Mouse (Mus musculus): Measurements from ENCODE around the gene Net1. TPM values are rescaled to one million over a fixed set of nuclear protein-coding genes. Genes with fewer than 3 reads are reported as not detected.
"Not testable (repeated sequence)": the region's sequence is repeated elsewhere in the genome, so short reads cannot be mapped to it uniquely, and the experiment has no call there.

The Net1 gene
- 10 to 100 TPM; 24.1 to 29.7 (median 27.0) TPM for polyA plus RNA-seq (2017; shearing (Covaris generic))

DNA sequence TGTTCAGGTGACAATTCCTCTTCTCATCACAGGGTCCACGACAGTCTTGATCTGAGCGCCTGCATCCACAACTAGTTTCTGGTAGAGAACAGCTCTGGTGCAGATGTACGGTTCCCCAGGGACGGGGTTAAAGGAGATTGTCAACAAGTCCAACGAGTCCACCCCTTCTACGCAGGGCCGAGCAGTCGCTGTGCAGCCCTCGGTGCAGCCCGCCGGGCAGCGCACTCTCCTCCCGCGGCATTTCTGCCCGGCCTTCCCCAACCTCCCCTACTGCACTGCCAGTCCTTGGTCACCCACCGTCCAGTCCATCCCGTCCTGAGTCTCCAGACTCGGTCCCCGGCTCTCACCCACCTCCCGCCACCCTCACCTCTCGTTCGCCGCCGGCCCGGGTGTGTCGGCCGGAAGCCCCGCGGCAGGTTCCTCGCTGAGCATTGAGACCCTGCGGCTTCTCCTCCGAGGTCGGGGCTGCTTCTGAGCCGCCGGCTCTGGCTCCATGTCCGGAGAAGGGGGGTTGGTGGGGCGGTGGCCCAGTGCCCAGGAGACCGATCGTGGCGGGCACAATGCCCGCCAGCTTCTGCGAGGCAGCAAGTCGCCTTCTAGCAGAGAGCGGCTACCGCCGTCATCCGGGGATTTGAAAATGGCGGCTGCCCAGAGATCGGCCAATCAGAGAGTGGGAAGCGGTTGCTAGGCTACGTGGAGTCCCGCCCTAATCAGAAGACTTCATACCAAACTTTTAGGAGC lies at the start of gene Net1, which contains the start of gene Tubal3:
TSS of gene Net1 (minus strand) at position 650 of the 741 bp plus-strand sequence.
TSS of gene Tubal3 (plus strand) at position 704 of the 741 bp plus-strand sequence.
- peak; percentile 98 for ATAC-seq

DNA sequence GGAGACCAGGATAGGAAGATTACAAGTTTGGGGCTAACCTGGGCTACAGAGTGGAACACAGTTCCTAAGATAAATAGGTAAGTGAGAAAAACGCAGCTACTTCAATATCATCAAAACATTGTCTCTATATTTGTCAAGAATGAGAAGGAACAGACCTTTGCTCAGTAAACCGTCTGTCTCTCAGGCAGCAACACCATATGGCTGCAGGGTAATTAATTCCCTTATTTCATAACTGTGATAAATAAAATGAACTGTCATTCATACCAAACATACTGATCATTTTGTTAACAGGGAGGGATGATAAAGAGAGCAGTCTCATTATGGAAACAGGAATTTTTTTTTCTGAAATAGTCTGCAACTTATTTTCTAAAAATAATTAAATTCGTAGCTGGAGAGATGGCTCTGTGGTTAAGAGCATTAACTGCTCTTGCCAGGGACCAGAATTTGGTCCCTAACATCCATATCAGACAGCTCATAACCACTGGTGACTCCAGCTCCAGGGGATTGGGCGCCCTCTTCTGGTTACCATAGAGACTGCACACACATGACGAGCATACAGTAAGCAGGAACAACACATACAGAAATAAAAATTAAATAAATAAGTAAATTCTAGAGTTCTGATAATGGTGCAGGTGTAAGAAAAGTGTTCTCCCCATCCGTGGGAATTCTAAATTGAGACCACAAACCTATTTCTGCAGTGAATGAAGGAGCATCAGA lies 33.3 kb upstream of the Net1 start:
- ATAC-seq, result no peak

DNA sequence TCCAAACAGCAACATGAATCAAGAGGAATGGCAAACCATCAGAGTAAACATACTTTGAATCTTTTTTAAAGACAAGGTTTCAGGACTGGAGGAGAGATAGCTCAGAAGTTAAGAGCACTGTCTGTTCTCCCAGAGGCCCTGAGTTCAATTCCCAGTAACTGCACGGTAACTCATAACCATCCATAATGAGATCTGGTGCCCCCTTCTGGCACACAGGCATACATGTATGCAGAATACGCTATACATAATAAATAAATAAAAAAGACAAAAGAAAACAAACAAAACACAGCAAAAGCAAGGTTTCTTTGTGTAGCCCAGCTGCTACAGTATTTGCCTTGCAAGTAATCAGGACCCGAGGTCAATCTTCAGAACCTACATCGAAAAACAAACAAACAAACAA lies 31.5 kb upstream of the Net1 start:
- ATAC-seq, result no peak

DNA sequence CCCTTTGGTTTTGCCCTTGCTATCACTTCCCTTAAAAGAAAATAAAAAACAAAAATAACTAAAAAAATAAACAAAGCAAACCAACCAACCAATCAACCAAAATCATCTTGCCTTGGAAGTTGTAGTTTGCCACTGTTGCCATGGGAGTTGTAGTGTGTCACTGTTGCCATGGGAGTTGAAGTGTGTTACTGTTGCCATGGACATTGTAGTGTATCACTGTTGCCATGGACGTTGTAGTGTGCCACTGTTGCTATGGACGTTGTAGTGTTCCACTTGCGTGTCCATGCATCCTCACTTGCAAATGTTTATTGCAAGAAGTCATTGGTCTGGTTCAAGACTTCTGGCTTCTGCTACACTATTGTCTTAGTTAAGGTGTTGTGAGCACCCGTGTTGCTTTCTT lies 29.2 kb upstream of the Net1 start:
- no peak for ATAC-seq

DNA sequence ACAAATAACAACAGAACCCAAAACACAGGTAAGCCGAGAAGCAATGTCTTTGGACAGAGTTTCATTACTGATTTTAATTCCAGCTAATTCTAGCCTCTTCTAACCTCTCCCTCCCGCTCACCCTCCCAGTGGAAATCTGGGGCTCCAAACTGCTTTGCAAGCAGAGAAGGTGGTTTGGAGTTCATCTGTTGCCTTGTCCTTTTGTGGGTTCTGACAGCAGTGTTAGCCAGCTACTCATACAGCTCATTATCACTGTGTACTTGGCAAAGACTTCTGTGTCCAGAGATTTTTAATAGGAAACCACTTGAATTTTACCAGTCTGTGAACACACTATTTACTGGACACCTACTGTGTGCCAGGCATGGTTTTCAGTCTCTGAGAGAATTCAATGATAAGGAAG lies 27.2 kb upstream of the Net1 start, which contains the start of gene Ucn3:
TSS of gene Ucn3 (minus strand) at position 101 of the 400 bp plus-strand sequence.
- no peak for ATAC-seq

DNA sequence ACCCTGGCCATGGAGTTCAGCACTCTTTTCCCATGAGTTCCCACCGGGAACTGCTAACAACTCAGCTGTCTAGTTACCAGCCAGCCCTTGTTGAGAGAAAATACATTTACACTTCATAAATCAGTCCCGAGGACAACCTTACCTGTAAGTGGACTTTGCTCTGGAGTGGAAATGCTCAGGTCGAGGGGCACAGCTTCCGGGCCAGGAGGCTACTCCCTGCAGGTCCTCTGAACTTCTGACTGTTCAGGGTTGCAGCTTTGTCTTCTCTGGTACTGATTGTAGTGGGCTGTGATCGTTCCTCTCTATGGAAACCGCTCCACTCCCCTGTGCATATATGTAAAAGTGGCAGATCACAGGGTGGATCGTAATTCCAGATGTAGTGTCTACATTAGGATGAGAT lies 26.7 kb upstream of the Net1 start:
- no peak for ATAC-seq

DNA sequence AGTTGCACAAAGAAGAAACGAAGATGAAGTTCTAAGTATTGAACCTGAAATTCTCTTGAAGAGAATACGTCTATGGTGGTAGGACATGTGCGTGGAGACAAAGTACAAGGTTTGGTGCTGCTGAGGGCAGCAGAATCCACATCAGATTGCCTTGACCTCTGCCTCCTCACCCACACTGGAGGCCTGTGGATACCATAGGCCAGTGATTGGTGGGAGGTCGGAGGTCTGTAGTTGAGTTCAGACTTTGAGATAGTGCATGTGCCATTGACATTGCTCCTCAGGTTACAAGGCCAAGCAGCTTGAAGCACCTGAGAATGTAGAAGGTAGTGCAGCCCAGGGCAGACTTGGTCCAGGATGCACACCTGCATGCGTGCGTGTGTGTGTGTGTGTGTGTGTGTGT lies 8.0 kb upstream of the Net1 start:
- no peak for ATAC-seq

DNA sequence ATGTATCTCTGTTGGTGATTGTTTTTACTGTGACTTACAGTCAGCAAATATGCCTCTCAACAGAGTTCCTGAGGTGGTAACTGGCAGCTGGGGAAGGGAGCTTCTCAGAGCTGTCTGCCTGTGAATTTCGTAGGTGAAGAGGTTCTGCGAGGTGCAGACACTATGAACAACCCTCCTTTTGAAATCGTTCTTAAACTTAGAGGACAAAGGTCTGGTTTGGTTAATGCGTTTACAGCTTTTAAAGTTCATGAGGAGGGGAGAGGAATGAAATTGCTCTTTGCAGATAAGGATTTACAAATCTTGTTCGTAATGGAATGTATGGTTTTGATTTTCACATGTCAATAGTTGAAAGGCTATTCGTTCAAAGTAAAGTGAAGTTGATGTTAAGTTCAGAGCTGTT lies 7.6 kb upstream of the Net1 start:
- no peak for ATAC-seq

DNA sequence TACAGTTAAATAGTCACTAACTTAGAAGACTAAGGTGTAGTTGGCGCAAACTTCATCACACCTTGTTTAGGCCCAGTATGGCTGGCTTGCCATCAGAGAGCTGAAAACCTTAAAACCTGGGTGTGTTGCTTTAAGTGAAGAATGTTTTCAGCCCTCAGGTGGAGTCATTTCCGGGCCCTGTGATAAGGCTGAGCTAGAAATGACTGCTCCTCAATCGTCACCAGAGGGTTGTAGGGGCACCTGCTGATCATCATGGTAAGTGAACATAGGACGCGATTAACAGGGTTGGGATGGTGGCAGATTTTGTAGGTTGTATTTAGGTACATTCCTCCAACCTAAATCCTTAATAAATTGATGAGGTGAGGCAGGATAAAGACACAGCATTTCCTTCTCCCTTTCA lies 6.5 kb upstream of the Net1 start:
- no peak for ATAC-seq

DNA sequence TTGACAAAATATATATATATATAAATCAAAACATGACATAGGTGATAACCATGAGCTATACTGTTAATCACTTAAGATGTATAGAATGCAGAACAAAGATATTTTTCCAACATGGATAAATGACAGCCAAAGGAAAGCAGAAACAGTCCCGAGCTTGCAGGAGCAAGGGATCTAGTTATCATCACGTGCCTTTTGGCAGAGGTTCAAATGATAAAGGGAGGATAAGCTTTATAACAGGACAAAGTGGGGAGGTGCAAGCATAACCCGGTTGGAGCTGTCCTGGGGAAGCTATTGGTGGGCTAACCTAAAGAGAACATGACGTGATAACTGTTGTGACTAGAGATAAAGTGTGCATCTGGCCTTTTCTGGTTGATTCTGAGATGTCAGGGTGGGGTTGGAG lies 4.5 kb downstream of the Net1 start:
- no peak for ATAC-seq

DNA sequence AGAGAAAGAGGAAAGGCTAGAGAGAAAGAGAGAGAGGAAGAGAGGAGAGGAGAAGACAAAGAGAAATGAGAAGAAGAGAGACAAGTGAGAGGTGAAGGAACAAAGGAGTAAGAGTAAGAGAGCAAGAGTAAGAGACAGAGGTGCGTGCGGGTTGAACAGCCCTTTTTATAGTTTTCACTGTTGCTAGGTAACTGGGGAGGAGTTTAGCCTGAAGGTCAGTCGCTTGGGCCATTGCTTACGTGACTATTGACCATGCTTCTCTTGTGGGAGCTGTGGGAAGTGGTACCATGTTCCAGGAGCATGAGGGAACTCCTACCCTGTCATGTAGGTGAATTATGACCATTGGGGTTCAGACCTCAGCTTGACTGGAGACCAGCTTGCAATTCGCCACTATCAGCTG lies 7.7 kb downstream of the Net1 start:
- no peak for ATAC-seq

DNA sequence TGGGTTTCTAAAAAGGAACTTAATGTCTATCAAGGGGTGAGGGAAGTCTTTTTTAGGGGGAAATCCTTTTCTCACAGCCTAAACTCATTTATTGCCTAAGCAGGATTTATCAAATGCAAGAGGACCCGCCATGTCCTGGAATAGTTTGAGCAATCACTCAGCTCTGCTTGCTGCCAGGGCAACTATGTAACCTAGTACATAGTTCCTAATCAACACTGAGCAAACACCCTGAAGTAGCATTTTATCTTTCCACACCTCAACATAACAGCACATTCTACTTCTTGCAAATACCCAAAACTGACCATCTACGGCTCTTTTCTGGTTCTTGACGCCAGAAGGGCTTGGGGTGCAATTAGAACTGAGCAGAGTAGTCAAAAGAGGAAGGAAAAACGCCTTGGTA lies 9.8 kb downstream of the Net1 start:
- ATAC-seq, result no peak

DNA sequence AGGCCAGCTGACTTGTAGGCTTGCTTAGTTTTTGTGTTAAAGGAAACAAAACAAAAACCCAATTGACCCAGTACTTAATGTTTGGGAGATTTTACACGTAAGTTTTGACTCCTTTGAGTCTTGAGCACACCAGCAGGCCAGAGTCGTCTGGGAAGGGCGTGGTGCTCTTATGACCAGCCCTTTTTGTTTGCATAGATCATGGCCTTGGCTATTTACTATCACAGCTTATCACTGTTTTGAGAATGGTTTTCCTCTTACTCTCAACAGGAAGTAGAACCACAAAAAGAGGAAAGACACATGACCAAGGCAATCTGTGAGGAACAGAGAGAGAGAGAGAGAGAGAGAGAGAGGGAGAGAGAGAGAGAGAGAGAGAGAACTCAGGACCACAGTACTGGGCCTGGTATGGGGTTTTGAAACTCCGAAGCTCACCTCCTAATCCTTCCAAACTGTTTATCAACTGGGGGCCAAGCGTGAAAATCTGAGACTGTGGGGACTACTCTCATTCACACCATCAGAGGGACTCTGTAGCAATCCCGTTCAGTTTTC lies 10.8 kb downstream of the Net1 start:
- ATAC-seq, result no peak

DNA sequence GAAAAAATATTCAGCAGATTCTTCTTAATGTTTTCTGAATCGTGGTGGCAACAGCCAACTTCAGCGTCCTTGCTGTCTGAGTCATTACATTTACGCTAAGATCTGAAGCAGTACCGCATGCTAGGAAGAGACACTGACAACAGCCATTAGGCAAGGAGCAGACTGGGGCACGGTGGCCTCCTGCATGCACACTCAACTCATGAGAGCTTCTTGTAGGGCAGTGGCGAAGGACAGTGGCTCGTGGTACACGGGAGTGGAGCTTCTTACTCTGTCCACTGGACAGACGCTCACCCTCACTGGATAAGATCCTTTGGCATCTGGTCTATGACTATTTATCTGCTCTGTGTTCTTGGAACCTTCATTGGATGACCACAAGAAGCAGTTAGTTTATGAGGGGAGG lies 18.7 kb downstream of the Net1 start:
- no peak for ATAC-seq

DNA sequence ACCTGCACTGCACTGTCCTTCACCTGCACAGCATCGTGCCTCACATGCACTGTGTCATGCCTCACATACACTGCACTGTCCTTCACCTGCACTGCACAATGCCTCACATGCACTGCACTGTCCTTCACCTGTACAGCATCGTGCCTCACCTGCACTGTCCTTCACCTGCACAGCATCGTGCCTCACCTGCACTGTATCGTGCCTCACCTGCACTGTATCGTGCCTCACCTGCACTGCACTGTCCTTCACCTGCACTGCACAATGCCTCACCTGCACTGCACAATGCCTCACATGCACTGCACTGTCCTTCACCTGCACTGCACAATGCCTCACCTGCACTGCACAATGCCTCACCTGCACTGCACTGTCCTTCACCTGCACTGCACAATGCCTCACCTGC lies 19.8 kb downstream of the Net1 start:
- not testable (repeated sequence) for ATAC-seq

DNA sequence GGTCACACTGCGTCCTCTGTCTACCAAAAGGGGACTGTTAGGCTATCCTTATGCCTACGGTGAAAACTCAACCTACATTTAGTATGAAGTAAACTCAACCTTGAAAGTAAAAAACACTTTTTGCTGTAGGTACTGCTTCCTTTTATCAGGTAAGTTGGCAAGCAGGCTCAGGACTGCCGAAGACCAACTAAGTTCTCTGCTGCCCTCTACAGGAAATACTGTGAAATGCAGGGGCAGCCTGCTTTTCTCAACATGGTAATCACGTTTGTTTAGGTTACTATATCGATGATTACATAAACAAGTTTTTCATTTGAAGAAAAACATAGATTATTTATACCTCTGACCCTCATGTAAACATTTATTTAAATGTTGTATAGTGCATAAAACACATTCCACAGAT lies 21.1 kb downstream of the Net1 start:
- ATAC-seq, result peak; percentile 35

DNA sequence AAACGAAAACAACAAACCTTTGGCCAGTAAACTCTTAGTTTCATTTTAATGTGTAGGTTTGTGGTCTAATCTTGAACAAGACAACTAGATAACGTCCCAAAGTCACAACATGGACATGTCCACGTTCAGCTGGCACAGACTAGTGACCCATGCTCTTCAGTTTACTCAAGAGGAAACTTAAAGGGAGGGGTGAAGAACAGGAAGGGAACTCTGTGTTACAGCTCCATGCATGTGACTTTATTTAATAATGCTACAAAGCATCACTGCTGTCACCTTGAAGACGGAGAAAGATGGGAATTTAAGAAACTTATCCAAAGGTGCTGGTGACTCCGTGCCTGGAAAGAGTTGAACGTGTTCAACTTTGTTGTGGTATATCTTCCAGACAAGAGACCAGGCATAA lies 22.0 kb downstream of the Net1 start:
- ATAC-seq, result no peak

DNA sequence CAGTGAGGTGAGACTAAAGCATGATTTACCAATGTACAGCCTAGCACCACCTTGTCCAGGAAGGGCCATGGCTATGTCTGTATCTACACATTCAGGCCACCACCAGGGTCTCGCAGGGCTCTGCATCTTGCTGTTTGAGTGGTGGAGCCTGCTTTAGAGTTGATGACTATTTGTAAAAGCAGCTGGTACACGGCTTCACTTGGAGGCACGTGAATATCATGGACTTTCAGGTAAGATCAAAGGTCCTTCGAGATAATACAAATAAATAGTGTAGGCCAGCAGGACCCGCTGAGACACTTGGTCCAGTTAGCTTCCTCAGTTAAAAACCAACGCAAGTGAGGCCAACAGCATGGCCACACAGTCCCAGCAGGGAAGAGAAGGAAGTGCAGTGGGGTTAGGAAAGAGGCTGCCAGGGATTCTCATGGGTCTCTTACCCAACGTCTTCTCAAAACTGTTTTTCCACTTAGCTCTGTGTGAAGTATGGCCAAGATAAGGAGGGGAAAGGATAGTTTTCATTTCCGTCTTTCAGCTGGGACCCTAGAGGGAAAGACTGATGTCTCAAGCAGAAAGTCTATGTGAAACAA lies 22.5 kb downstream of the Net1 start:
- no peak for ATAC-seq

DNA sequence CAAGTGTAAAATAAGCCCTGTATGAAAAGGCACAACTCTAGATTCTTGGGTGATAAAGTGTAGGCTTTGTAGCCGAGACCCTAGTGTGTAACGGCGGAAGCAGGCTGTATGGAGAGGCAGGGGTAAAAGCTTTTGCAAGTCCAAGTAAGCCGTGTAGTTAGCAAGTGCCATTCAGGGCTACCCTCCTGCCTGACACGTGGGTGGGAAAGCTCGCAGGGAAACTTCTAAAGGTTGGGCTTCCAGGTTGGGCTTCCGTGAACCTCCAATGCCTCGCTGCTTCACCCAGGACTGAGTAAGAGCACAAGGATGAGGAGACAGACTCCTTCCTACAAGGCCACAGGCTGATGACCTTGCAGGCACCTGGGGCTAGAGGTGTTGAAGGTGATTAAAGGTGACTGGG lies 23.5 kb downstream of the Net1 start:
- ATAC-seq, result no peak

DNA sequence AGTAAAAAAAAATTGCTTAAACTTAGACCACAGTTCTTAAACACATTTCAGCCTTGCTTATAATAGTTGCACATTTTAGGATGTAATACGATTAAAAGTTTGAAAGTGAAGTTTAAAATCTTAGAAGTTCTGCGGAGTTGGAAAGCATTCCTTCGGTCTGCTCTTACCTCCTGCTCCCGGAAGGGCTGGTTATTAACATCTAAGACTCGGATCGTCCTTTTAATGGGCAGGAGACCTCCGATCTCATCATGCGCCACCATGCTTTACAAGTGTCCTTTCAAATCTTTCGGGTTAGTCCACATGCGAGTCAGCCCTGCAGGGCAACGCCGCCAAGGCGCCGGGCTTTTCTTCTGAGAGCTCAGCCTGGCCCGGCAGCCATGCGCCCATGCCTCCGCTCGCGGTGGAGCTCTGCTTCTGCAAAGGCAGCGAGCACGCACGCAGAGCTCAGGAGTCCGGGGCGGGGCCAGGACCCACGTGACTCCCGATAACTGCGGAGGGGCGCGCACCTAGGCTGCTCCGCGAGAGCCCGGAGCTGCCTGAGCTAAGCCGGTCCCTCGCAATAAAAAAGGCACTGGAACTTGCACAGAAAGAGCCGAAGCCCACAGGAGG lies 24.8 kb downstream of the Net1 start:
- peak; percentile 97 for ATAC-seq

DNA sequence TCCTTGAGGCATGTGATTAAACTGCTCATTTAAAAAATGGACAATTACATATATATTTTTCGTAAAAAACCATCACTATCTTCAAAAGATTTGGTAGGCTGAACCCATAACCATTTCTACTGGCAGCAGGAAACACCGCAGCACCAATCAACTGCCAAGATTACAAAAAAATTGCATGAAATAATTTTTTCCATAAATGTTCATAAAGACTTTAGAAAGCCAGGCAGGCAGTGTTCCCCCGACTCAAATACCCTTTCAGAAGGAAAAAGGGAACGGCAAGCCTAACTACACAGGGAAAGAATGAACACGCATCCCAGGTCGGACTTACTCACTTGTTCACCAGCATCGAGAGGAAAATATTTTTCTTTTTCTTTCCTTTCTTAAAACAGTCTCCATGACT lies 25.4 kb downstream of the Net1 start:
- ATAC-seq, result no peak

DNA sequence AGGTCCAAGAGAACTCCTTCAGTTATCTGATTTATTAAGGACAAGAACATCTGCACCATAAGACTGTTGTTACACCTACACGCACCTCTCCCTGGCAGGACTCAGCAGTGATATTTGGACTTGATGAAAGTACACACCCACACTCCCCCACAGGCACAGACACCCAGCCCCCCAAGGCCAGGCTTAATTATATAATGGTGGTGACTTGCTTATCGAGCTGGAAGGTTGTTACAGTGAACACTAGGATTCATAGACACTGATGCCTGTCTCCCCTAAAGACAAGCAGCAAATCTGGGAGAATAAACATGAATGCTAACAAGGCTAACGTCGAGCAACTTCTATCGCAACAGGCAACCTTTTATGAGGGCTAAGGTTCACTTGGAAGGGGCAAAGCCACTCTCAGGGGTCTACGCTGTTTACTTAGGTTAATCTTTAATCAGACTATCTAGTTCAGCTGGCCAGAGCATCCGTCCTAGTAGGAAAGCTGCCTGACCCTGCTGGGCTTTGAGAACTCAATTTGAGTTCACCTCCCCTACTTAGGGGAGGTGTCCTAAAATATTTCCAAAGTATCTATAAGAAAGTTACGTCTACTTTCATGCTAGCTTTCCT lies 26.4 kb downstream of the Net1 start:
- no peak for ATAC-seq

DNA sequence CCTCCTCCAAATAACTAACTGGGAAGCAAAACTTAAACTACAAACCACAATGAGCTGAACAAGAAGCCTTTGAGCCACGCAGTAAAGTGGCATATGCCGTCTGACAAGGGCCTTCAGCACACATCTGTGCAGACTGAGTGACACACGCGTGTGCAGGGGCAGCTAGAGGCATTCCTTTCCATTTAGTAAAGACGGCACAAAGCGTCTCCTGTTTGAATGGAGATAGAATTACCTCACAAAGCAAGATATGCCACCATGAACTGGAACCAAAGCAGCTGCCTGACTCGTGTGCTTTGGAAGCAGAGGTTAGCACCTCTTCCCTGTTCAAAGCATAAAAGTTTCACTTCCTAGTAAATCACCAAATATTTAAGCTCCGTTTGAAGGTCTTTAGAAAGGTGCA lies 28.0 kb downstream of the Net1 start:
- no peak for ATAC-seq

Data from inflammation-experienced regulatory T-cells, adult 6 months (primary cell).